Mouse (Mus musculus) thymus, postnatal 25 days (tissue): Measurements from ENCODE around the gene Ppfibp2.

Experiments used
- DNase-seq: peaks from one replicate; pipeline ENCODE4 v3.0.0; 2022

Ppfibp2 gene

GRCm38 (mm10) chr7:107757308-107758151 lies 162.5 kb downstream of the Ppfibp2 start, which contains the start of gene Cyb5r2:
Gene Cyb5r2, minus strand, starts transcription at chr7:107758032.
- no peak for DNase-seq

GRCm38 (mm10) chr7:107770812-107771211 lies 175.8 kb downstream of the Ppfibp2 start:
- DNase-seq = no peak

- no peak for DNase-seq
These were observed 183.2 kb downstream of the Ppfibp2 start for GRCm38 (mm10) chr7:107778216-107778615.

GRCm38 (mm10) chr7:107779611-107780010 lies 184.6 kb downstream of the Ppfibp2 start:
- no peak for DNase-seq

GRCm38 (mm10) chr7:107787977-107788620 lies 193.1 kb downstream of the Ppfibp2 start:
- DNase-seq = no peak

DNA sequence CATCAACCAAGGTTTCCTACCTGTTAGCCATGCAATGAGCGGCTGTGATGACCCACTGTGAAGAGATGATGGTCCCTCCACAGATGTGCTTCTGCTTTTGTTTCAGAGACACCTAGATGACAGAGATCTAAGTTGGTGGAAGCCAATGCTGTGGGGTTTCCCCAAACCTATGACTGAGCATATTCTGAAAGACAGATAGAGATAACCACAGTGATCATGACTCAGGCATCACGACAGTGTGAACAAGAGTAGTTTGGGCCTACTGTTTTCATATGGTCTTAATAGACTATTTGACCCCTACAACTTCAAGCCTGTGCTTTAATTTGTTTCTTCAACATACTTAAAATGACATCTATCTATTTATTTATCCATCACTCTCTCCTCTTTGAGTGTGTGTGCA lies 201.5 kb downstream of the Ppfibp2 start:
- no peak for DNase-seq
